Mouse (Mus musculus) forebrain, postnatal 0 days (tissue): ENCODE measurements around the gene Gm28539. TPM values are rescaled to one million over a fixed set of nuclear protein-coding genes. Genes with fewer than 3 reads are reported as not detected.
A peak's percentile ranks its signal among the peaks of the same experiment; 100 is the strongest.
"Not testable (repeated sequence)": the region's sequence is repeated elsewhere in the genome, so short reads cannot be mapped to it uniquely, and the experiment has no call there.

Source experiments
- ATAC-seq: fragments of 200-750 bp; cut with Nextera tagmentation; 2 replicates; pipeline ENCODE4 v1.8.0; 2017; ENCODE audit warnings: mild to moderate bottlenecking, moderate library complexity
- DNase-seq: peaks from one replicate; pipeline ENCODE4 v3.0.0-alpha.2; 2015
- H3K27ac ChIP-seq: fragments of 300-500 bp; sonication (generic); 2 replicates; pipeline ENCODE4 v1.5.1; 2014; ENCODE audit warnings: low read depth, mild to moderate bottlenecking, antibody characterized with exemption, low read length, moderate library complexity, mixed read lengths
- H3K27me3 ChIP-seq: fragments of 300-500 bp; sonication (generic); 2 replicates; pipeline ENCODE4 v1.6.1; 2014; ENCODE audit warnings: mild to moderate bottlenecking, low read length, mixed read lengths; ENCODE audit not compliant: insufficient read depth
- H3K36me3 ChIP-seq: fragments of 300-500 bp; sonication (generic); 2 replicates; pipeline ENCODE4 v1.6.1; 2014; ENCODE audit warnings: mild to moderate bottlenecking, moderate library complexity; ENCODE audit not compliant: insufficient read depth
- H3K4me1 ChIP-seq: fragments of 300-500 bp; sonication (generic); 2 replicates; pipeline ENCODE4 v1.6.1; 2014; ENCODE audit warnings: antibody characterized with exemption; ENCODE audit not compliant: insufficient read depth
- H3K4me2 ChIP-seq: fragments of 300-500 bp; sonication (generic); 2 replicates; pipeline ENCODE4 v1.6.1; 2014; ENCODE audit warnings: low read depth, mild to moderate bottlenecking, moderate library complexity
- H3K4me3 ChIP-seq: fragments of 300-500 bp; sonication (generic); 2 replicates; pipeline ENCODE4 v1.5.1; 2014; ENCODE audit warnings: low read depth, low read length, mixed read lengths
- H3K9ac ChIP-seq: fragments of 300-500 bp; sonication (generic); 2 replicates; pipeline ENCODE4 v1.6.1; 2014; ENCODE audit warnings: mild to moderate bottlenecking
- H3K9me3 ChIP-seq: fragments of 300-500 bp; sonication (generic); 2 replicates; pipeline ENCODE4 v1.6.1; 2016; ENCODE audit warnings: low read length
- CTCF ChIP-seq: sonication (generic); IDR thresholded peaks from 2 replicates; pipeline ENCODE4 v1.5.1; 2016; ENCODE audit warnings: antibody characterized with exemption, control low read depth, low read depth
- WGBS: fragments of 180-500 bp; shearing (Covaris S2); extraction: QIAGEN DNeasy Blood & Tissue Kit; methylation state at CpG from one replicate; pipeline ENCODE4 v1.1.7; 2014; 5-methylcytosine and 5-hydroxymethylcytosine counted together
- polyA plus RNA-seq: library from polyadenylated mRNA; unstranded; fragments of >200 nt; fragmentation: Nextera tagmentation; extraction: Ambion mirVana; gene quantifications from 2 replicates; pipeline ENCODE4 v1.2.1, GENCODE M21; 2015
- total RNA-seq: library from RNA; depleted of rRNA; stranded (reverse); fragments of >200 nt; gene quantifications from 2 replicates; pipeline ENCODE4 v1.2.3, GENCODE M21; 2014

Gene Gm28539
- total and polyA plus RNA-seq, 2 experiments from 2014 or later = not detected

- Histone ChIP-seq H3K4me1 (no peaks in the 10 kb centered on the region), H3K27ac (no peak overlapping the region), H3K36me3 (no peaks in the 10 kb centered on the region), H3K9me3 (no peaks in the 10 kb centered on the region), H3K9ac (no peak overlapping the region), H3K4me3 (no peak overlapping the region), H3K27me3 (no peaks in the 10 kb centered on the region), H3K4me2 (no peak overlapping the region)
- TF ChIP-seq CTCF = no peak
- whole genome bisulfite sequencing = 90% methylated on average over 15 of the region's 15 CpGs
- DNase-seq (no peak), ATAC-seq (no peak)
These were observed 10.0 kb downstream of the Gm28539 start for GRCm38 (mm10) chr16:18846301-18846820.

DNA sequence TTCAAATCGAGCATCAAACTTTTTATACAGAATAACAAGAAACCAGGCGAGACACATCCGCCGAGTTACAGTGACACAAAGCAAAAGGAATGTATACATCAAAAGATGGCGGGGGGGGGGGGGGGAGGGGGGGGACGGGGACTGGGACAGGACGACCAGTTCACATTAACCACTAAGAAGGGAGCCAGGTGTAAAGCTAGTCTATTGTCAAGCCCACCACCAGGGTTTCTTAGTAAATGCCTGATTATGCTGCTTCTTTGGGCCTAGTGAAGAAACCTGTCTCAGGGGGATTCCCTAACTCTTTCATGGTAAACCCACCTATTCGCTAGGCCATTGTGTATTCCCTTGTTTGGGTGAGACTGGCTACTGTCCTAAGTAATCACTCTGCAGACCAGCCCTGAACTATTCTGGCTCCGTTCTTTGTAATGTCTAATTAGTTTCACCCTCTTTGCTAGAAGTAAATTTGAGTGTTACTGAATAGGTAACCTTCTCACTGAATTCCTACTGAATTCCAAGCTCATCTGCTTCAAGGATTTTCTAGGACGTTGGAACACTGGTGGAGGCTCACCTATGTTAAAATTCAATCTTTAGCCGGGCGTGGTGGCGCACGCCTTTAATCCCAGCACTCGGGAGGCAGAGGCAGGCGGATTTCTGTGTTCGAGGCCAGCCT is 13.3 kb downstream of the Gm28539 start:
- not testable (repeated sequence) for H3K4me2 ChIP-seq, H3K9me3 ChIP-seq, H3K36me3 ChIP-seq, H3K9ac ChIP-seq, H3K27ac ChIP-seq, H3K4me3 ChIP-seq, H3K4me1 ChIP-seq, DNase-seq, ATAC-seq, H3K27me3 ChIP-seq
- 88% methylated on average over 16 of the region's 17 CpGs for WGBS

GRCm38 (mm10) chr16:18858551-18858950 is 22.2 kb downstream of the Gm28539 start:
- Histone ChIP-seq H3K4me1 (no peaks in the 10 kb centered on the region), H3K27me3 (no peaks in the 10 kb centered on the region), H3K27ac (no peak overlapping the region), H3K4me2 (no peak overlapping the region), H3K4me3 (no peak overlapping the region), H3K36me3 (no peaks in the 10 kb centered on the region), H3K9me3 (no peaks in the 10 kb centered on the region), H3K9ac (no peak overlapping the region)
- DNase-seq (peak; percentile 73), ATAC-seq (peak; percentile 83)
- TF ChIP-seq CTCF = peak; percentile 65

DNA sequence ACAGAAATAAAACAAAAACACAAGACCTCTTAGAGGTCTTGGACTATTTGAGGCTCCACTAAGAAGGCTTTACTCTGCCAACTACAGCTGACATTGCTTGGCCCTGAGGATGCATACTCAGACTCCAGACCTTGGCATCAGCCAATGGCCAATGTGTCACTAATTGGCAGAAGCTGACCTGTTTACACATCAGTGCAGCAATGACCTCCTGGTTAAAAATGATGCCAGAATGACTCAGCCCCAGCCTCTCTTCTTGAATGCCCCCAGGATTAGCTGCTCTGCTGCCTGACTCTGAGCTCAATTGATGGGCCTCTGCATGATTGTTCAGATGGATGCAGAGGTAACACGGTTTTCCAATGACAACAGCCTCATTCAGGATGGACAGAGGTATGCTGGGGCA is 23.8 kb downstream of the Gm28539 start:
- WGBS = 59% methylated on average over 1 of the region's 1 CpGs
- H3K4me1 ChIP-seq = no peaks in the 10 kb centered on the region
- H3K27me3 ChIP-seq = no peaks in the 10 kb centered on the region
- no peak overlapping the region for H3K27ac ChIP-seq
- no peak overlapping the region for H3K9ac ChIP-seq
- no peaks in the 10 kb centered on the region for H3K36me3 ChIP-seq
- no peak for TF ChIP-seq CTCF
- H3K9me3 ChIP-seq = no peaks in the 10 kb centered on the region
- H3K4me2 ChIP-seq = no peak overlapping the region
- ATAC-seq = 0 out of 2 replicates have a peak, but pooled peaks have one; percentile 12
- no peak for DNase-seq
- no peak overlapping the region for H3K4me3 ChIP-seq

- H3K9me3 ChIP-seq, H3K4me3 ChIP-seq, H3K4me1 ChIP-seq, DNase-seq, ATAC-seq, H3K4me2 ChIP-seq, H3K27me3 ChIP-seq, H3K9ac ChIP-seq, H3K27ac ChIP-seq: not testable (repeated sequence)
- peaks cover 29% of the 10 kb centered on the region for H3K36me3 ChIP-seq
- 97% methylated on average over 1 of the region's 1 CpGs for WGBS
These were observed 34.1 kb downstream of the Gm28539 start for GRCm38 (mm10) chr16:18870495-18870894.

GRCm38 (mm10) chr16:18876091-18876441 is 39.7 kb downstream of the Gm28539 start:
- TF ChIP-seq CTCF = no peak
- Histone ChIP-seq H3K9ac (peak overlapping the region; percentile 91), H3K27ac (peak overlapping the region; percentile 98), H3K4me3 (peak overlapping the region; percentile 96), H3K4me1 (no peaks in the 10 kb centered on the region; the same call in 1 of the 2 replicates), H3K27me3 (no peaks in the 10 kb centered on the region), H3K4me2 (peak overlapping the region; percentile 75), H3K36me3 (peaks cover 28% of the 10 kb centered on the region), H3K9me3 (no peaks in the 10 kb centered on the region)
- DNase-seq (no peak), ATAC-seq (no peak)
- WGBS = under 1% methylated on average over 17 of the region's 17 CpGs

GRCm38 (mm10) chr16:18876442-18877308 is 40.3 kb downstream of the Gm28539 start, which contains the start of the genes Mrpl40 and Hira:
Mrpl40 (minus strand) TSS chr16:18876862.
Hira (plus strand) TSS chr16:18877037.
- Histone ChIP-seq H3K4me2 (peak within 1 kb of the TSS; percentile 75), H3K9me3 (no peaks in the 10 kb centered on the region), H3K36me3 (peaks cover 22% of the 10 kb centered on the region), H3K9ac (peak within 1 kb of the TSS; percentile 91), H3K27ac (peak within 1 kb of the TSS; percentile 98), H3K27me3 (no peaks in the 10 kb centered on the region), H3K4me1 (no peaks in the 10 kb centered on the region; the same call in 1 of the 2 replicates), H3K4me3 (peak within 1 kb of the TSS; percentile 96)
- peak; percentile 25; the same call in 1 of the 2 replicates for TF ChIP-seq CTCF
- DNase-seq (peak; percentile 93), ATAC-seq (peak; percentile 84)
- WGBS = under 1% methylated on average over 90 of the region's 93 CpGs
